Mouse (Mus musculus): ENCODE measurements around the gene Ptger4.

- no peak for TF ChIP-seq CTCF (IDR thresholded peaks at IDR 0.05; ENCODE audit: control insufficient read depth, insufficient read depth, insufficient replicate concordance, low read depth, low read length)
- TF ChIP-seq POLR2A (IDR thresholded peaks at IDR 0.05; ENCODE audit: control insufficient read depth, low read depth, low read length): no peak
Measured at GRCm38 (mm10) chr15:5193833-5194232, 50.2 kb downstream of the Ptger4 start.

All from testis, adult 2 months (tissue).